Mouse (Mus musculus) granulocyte monocyte progenitor cell, adult 5-6 weeks (primary cell): ENCODE results near the gene Aff3. TPM values are rescaled to one million over a fixed set of nuclear protein-coding genes. Genes with fewer than 3 reads are reported as not detected.

Experiments used
- ATAC-seq: replicated peaks from 2 replicates; pipeline ENCODE4 v1.8.0; 2016; ENCODE audit warnings: mild to moderate bottlenecking, moderate TSS enrichment, inconsistent platforms; ENCODE audit not compliant: poor library complexity, severe bottlenecking
- total RNA-seq, 2 experiments: library from RNA; stranded (forward) in 1 of 2; stranded (reverse) in 1 of 2; fragments of 200-712, 200-1000 nt in 1 of 2; fragments of >200 nt in 1 of 2; fragmentation: Nextera tagmentation in 1 of 2; gene quantifications; 2 replicates each; pipeline ENCODE4 v1.2.3; 2014 to 2017

Aff3 gene
- 31.5 and 36.5 TPM in 2 replicates for total RNA-seq (2014; fragmentation: Nextera tagmentation)
- total RNA-seq (2017) = 11.3 and 19.1 TPM in 2 replicates

GRCm38 (mm10) chr1:38664777-38665176 lies at the start of gene Aff3:
Gene Aff3, minus strand, starts transcription at chr1:38664955.
- ATAC-seq = peak; percentile 89

DNA sequence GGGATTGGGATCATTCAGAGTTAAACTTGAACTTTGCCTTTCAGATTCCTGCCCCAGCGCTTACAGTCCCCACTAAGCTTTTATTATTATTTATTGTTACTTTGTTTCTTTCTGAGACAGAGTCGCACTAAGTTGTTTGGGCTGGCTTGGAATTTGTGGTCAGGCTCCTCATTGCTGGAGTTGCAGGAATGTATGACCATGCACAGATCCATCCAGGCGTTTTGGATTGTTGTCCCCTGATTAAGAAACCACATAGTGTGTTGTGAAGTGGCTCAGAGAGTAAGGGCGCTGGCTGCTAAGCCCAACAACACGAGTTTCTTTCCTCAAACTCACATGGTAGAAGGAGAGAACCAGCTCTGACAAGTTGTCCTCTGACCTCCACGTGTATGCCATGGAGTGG lies 35.9 kb upstream of the Aff3 start:
- ATAC-seq = no peak

DNA sequence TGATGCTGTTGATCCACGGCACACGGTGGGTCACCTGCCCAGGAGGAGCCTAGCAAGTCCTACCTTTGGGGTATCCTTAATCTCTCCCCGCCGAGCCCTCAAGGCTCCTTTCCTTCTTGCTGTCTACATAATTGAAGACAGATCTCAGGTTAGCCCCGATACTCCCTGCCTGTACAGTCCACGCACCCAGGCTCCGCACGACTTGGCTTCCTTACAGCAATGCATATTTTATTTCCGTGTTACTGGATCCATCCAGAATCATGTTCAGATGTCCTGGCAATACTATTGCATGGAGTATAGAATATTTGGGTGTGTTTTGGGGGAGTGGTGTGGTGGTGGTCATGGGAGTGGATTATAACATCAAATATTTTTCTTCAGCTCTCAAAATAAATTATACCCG lies 34.5 kb upstream of the Aff3 start:
- ATAC-seq = no peak

DNA sequence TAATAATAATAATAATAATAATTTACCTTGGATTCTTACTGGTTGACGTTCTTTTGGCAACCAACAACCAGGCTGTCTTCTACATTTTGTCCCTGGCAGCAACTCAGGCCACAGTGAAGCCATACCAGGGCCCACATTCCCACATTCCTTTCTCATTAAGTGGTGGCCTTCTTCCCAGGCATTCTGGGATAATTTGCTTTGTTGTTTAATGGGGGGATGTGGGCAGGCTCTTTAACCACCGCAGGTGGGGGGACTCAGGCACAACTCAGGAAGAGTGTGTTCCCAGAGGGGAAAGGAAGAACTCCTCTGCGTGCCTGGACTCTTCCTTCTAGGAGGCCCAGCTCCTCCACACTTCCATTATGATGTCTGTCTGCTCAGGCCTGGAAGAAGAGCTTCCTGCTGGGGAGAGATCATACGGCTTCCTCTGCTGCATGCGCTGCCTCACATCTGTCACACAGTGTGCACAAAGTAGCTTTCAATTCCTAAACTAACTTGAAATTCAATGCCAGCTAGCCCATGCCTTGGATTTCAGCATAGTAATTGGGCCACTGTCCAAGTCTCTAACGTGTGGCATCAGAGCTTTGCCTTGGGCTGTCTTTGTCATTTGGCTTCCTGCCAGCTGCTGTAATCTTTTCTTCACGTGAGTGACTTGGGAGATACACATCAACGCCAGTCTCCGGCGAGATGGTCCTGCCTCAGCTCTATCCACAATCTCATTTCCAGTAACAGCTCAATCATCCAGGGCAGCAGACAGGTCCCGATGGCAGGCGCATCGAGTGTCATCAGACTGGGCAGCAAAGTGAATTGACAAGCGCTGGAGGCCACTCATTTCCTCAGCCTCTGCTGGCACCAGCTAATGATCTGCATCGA lies 31.3 kb upstream of the Aff3 start:
- peak; percentile 23; the same call in 1 of the 2 replicates for ATAC-seq

GRCm38 (mm10) chr1:38695089-38695811 lies 30.5 kb upstream of the Aff3 start:
- no peak for ATAC-seq

DNA sequence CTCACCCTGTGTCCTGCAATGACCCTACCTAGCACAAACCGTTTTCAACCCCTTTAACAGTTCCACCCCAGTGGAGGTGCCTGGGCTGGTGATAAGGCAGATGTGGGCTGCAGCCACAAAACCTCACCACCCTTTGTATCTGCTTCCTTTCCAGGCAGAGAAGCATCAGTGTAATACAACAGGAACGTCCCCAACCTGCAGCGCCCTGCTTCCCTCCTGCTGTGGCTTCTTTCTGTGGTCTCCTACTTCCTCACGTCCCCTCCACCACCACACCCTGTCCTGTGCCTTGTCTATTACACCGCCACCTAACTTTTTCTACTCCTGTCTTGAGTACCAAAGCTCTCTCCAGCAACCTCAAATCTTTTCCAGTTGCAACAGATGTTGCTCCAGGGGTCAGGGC lies 29.4 kb upstream of the Aff3 start:
- ATAC-seq = peak; percentile 94

DNA sequence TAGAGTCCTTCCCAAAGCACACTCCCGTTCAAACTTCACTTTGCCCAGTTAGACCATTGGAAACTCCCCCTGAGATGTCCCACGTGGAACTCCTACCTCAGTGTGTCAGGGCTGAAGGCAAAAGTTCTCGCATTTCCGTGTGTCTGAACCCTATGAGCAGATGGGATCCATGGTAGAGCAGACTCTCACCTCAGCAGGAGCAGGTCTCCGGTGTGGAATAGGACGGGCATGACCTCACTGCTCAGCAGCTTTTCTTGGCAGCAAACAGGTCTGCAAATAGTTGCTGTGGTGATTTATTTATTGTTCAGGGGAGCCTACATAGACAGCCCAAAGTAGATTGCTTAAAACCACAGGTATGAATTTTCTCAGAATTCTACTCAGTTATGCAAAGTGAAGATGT lies 25.7 kb upstream of the Aff3 start:
- no peak for ATAC-seq

DNA sequence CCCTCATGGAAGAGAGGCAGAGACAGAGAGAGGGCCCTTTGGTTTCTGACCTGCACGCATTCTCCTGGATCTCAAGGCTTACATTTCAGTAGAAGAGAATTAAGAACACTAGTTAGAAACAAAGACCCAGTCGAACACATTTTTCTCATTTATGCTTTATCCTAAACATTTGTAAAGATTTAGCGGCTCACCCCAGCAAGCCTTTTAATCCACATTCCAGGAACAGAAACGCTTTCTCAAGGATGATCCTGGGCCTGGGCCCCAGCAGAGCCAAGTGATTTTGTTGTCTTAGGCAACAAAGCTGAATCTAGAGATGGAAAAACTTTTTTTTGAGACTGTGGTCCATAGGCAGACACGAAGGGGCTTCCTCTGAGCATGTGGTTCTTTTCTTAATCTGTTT lies 23.5 kb upstream of the Aff3 start:
- no peak for ATAC-seq

- ATAC-seq = no peak
These were observed 21.0 kb upstream of the Aff3 start for GRCm38 (mm10) chr1:38685706-38686105.

GRCm38 (mm10) chr1:38683158-38683721 lies 18.5 kb upstream of the Aff3 start:
- ATAC-seq = no peak

- no peak for ATAC-seq
These were observed 15.1 kb upstream of the Aff3 start for GRCm38 (mm10) chr1:38679890-38680289.

DNA sequence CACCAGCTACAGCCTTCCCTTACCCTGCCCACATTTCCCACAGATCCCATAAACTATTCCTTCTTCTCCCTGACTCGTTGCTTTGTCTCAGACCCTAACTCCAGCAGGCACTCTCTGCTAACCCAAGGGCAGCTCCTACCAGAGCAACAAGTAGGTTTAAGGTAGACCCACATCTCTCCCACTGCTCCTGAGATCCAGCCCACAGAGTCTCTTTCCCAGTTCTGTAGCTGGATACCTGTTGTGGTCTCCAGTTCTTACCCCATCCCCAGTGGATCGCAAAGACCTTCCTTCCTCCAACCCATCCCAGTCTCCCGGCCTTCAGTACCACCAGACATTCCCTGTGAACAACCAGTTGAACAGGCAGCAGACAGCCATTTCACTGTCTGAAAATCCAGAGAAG lies 7.0 kb upstream of the Aff3 start:
- no peak for ATAC-seq

- ATAC-seq = no peak
These were observed 6.3 kb upstream of the Aff3 start for GRCm38 (mm10) chr1:38671019-38671418.

DNA sequence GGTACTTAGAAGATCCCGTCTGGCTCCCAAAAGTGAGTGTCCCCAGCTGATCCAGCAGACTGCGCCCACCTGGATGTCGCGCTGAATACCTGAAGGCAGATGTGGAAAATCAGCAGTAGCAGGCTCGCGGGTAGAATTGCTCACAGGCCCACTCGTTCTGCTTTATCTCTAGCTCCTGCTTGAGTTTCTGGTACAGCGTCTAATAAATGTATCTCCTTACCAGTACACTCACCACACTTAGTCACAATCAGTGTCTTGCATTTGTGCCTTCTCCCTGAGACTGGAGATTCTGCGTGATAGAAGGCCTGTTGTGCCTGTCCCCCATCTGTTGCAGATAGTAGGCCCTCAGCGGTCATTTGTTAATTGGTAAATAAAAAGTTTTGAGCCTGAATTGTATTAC lies 3.6 kb upstream of the Aff3 start:
- ATAC-seq = no peak

GRCm38 (mm10) chr1:38667892-38668291 lies 3.1 kb upstream of the Aff3 start:
- ATAC-seq = no peak

- no peak for ATAC-seq
These were observed 2.0 kb upstream of the Aff3 start for GRCm38 (mm10) chr1:38666766-38667118.

GRCm38 (mm10) chr1:38666111-38666765 lies 1.5 kb upstream of the Aff3 start:
- no peak for ATAC-seq

DNA sequence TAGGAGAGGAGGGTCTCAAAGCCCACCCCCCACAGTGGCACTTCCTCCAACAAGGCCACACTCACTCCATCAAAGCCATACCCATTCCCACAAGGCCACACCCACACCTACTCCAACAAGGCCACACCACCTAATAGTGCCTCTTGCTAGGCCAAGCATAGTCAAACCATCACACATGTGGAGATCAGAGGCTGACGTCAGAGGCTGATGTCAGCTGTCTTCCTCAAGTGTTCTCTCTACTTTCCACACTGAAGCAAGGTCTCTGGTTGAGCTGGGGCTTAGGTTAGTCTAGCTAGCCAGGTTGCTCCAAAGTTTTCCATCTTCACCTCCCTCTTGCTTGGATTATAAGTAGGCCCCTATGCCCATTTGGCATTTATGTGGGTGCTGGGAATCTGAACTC lies 856 bp upstream of the Aff3 start:
- ATAC-seq = no peak

DNA sequence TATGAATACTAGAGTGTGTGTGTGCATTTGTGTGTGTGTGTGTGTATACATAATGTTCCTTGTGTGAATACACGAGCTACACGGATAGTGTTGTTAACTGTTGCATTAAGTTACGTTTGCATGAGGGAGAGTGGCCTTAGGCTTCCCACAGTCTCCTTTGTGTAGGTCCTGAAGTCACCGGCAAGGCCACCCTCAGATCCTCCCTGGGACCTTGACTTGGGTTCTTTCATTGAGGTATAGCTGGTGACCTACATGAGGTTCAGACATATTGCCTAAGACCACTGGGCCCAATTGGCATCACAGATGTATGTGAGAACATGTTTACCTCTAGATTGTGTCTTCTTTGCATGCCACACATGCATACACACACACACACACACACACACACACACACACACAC lies 494 bp downstream of the Aff3 start:
- 0 out of 2 replicates have a peak, but pooled peaks have one; percentile 15 for ATAC-seq

DNA sequence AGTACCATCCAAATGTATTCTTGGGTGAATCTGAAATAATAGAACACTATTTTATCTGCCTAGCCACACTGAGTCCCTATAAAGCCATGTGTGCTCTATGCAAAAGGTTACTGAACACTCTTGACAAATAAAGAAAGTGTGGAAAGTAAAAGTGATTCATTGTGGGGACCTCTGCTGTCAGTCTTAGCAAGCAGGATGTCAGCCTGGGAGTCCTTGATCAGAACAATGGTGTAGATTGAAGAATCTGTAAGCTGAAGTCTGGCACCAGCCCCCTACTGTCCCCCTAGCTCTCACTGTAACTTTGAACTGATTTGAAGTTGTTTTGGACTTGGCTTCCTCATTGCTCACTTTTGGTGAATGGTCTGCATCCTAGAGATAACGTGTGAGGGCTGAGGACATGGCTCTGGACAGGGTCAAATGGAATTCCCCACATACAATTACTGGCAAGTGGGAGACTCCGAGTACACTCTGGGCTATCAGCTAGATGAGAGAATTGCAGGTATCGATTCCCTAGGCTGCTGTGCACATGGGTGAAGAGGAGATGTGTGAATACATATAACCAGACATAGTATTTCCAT lies 2.0 kb downstream of the Aff3 start:
- no peak for ATAC-seq
